In the genomic region with DNA sequence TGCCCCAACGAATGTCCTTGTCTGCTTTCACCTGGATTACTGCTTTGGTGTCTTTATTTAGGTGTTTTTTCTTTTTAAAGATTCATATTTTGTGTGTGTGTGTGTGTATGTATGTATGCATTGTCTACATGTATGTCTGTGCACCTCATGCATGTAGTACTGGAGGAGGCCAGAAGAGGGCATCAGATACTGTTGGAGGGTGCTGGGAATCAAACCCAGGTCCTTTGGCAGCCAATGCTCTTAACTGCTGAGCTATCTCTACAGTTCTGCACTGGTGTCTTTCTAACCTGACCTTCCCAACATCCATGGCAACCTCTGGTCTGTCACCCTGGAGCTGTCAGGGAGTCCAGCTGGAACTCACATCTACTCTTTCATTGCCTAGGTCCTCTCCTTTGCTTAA, we compare ENCODE assay signal across 1 mouse cellular context.
TF ChIP-seq lines count a peak whose summit lies in the region.

No protein-coding gene starts in this region.

TF ChIP-seq in MEL, 35 proteins besides CTCF, POLR2A, EP300 and RAD21:
- TF ChIP-seq HCFC1 (IDR thresholded peaks at IDR 0.05; ENCODE audit: low read depth, low read length) (no peak), NRF1 (IDR thresholded peaks at IDR 0.05; ENCODE audit: insufficient read depth, low read depth, low read length, poor library complexity, severe bottlenecking) (no peak), MYB (IDR thresholded peaks at IDR 0.05; ENCODE audit: low read depth, low read length) (no peak), NELFE (IDR thresholded peaks at IDR 0.05; ENCODE audit: low read depth, low read length) (no peak), USF1 (IDR thresholded peaks at IDR 0.05; ENCODE audit: low read depth, low read length) (no peak), E2F4 (IDR thresholded peaks at IDR 0.05; ENCODE audit: borderline replicate concordance, low read depth, low read length) (no peak), MYC (IDR thresholded peaks at IDR 0.05; ENCODE audit: low read depth, low read length) (no peak), ETS1 (IDR thresholded peaks at IDR 0.05; ENCODE audit: low read depth, low read length) (no peak), SIN3A (IDR thresholded peaks at IDR 0.05; ENCODE audit: low read length) (no peak), RCOR1 (IDR thresholded peaks at IDR 0.05; ENCODE audit: low read depth, low read length) (no peak), UBTF (IDR thresholded peaks at IDR 0.05; ENCODE audit: borderline replicate concordance, insufficient read depth, low read depth, low read length) (no peak), TAL1 (IDR thresholded peaks at IDR 0.05; ENCODE audit: low read length) (no peak), USF2 (IDR thresholded peaks at IDR 0.05; ENCODE audit: borderline replicate concordance in 1 of 2, insufficient read depth in 1 of 2, low read depth in 1 of 2, low read length in 2 of 2) (no peak), POLR2AphosphoS2 (IDR thresholded peaks at IDR 0.05; ENCODE audit: low read length) (no peak), MEF2A (IDR thresholded peaks at IDR 0.05; ENCODE audit: extremely low read depth, insufficient replicate concordance, low read depth, low read length, poor library complexity, severe bottlenecking) (no peak), MAFK (IDR thresholded peaks at IDR 0.05; ENCODE audit: borderline replicate concordance, low read depth, low read length) (no peak), ZKSCAN1 (IDR thresholded peaks at IDR 0.05; ENCODE audit: low read depth, low read length) (no peak), MAX (IDR thresholded peaks at IDR 0.05; ENCODE audit: low read length) (no peak), MXI1 (IDR thresholded peaks at IDR 0.05; ENCODE audit: low read depth, low read length) (no peak)
TF ChIP-seq in MEL: peak in this region for 0.
